Mouse (Mus musculus): Measurements from ENCODE around the gene 1110017D15Rik. TPM values are rescaled to one million over a fixed set of nuclear protein-coding genes. Genes with fewer than 3 reads are reported as not detected.

The 1110017D15Rik gene
- total RNA-seq, 2 experiments from 2014 or later: 3.9 to 5.8 TPM

- intact Hi-C loops (cut with DNase I): loop anchor here (2.0 kb wide), 1 partner anchor 15 kb away; no protein-coding TSS in a partner anchor
- DNase-seq (ENCODE audit: low spot score in 2 of 2): peak in 1 of 2 experiments; percentile 59
These were observed 21.3 kb downstream of the 1110017D15Rik start for GRCm38 (mm10) chr4:41495850-41496249.

- intact Hi-C loops (cut with DNase I): no loop called here
- no peak for DNase-seq (ENCODE audit: low spot score in 2 of 2)
These were observed 22.1 kb downstream of the 1110017D15Rik start for GRCm38 (mm10) chr4:41495076-41495475.

GRCm38 (mm10) chr4:41494378-41494777 is 22.8 kb downstream of the 1110017D15Rik start:
- intact Hi-C loops (cut with DNase I): no loop called here
- DNase-seq (ENCODE audit: low spot score in 2 of 2): no peak

- intact Hi-C loops (cut with DNase I): no loop called here
These were observed 23.5 kb downstream of the 1110017D15Rik start for GRCm38 (mm10) chr4:41493464-41494116.

GRCm38 (mm10) chr4:41492951-41493350 is 24.2 kb downstream of the 1110017D15Rik start:
- intact Hi-C loops (cut with DNase I): no loop called here
- DNase-seq (ENCODE audit: low spot score in 2 of 2): no peak

More at GRCm38 (mm10) chr4:41493464-41494116, 23.5 kb downstream of the 1110017D15Rik start:
- no peak for DNase-seq (ENCODE audit: low spot score in 2 of 2)

GRCm38 (mm10) chr4:41481601-41482017 is 35.5 kb downstream of the 1110017D15Rik start:
- intact Hi-C loops (cut with DNase I): loop anchor here (2.0 kb wide), 1 partner anchor 15 kb away; no protein-coding TSS in a partner anchor
- DNase-seq (ENCODE audit: low spot score in 2 of 2): no peak

- intact Hi-C loops (cut with DNase I): loop anchor here (2.0 kb wide), 1 partner anchor 17 kb away; no protein-coding TSS in a partner anchor
- DNase-seq (ENCODE audit: low spot score in 2 of 2): no peak
These were observed 36.9 kb downstream of the 1110017D15Rik start for GRCm38 (mm10) chr4:41480254-41480653.

- intact Hi-C loops (cut with DNase I): no loop called here
- DNase-seq (ENCODE audit: low spot score in 2 of 2): no peak
These were observed 37.7 kb downstream of the 1110017D15Rik start for GRCm38 (mm10) chr4:41479456-41479804.

GRCm38 (mm10) chr4:41478751-41479455 is 38.2 kb downstream of the 1110017D15Rik start:
- intact Hi-C loops (cut with DNase I): no loop called here
- no peak for DNase-seq (ENCODE audit: low spot score in 2 of 2)

GRCm38 (mm10) chr4:41477648-41478160 is 39.4 kb downstream of the 1110017D15Rik start:
- intact Hi-C loops (cut with DNase I): no loop called here
- no peak for DNase-seq (ENCODE audit: low spot score in 2 of 2)

GRCm38 (mm10) chr4:41471384-41471689 is 45.8 kb downstream of the 1110017D15Rik start:
- intact Hi-C loops (cut with DNase I): loop anchor here (2.0 kb wide), 3 partner anchors 35 to 97 kb away; partner anchors contain the start of genes Dnaic1 and Fam219a
- no peak for DNase-seq (ENCODE audit: low spot score in 2 of 2)

GRCm38 (mm10) chr4:41470684-41471383 is 46.3 kb downstream of the 1110017D15Rik start:
- intact Hi-C loops (cut with DNase I): loop anchor here (2.0 kb wide), 3 partner anchors 36 to 98 kb away; partner anchors contain the start of genes Dnaic1 and Fam219a
- DNase-seq (ENCODE audit: low spot score in 2 of 2): peak; percentile 65 to 89

GRCm38 (mm10) chr4:41470051-41470683 is 47.0 kb downstream of the 1110017D15Rik start:
- no peak for DNase-seq (ENCODE audit: low spot score in 2 of 2)
- intact Hi-C loops (cut with DNase I): loop anchor here (2.0 kb wide), 3 partner anchors 37 to 99 kb away; partner anchors contain the start of genes Dnaic1 and Fam219a

- intact Hi-C loops (cut with DNase I): loop anchor here (1.0 to 2.0 kb wide), 3 partner anchors 145 to 239 kb away; no protein-coding TSS in a partner anchor
- no peak for DNase-seq (ENCODE audit: low spot score in 2 of 2)
These were observed 47.9 kb downstream of the 1110017D15Rik start for GRCm38 (mm10) chr4:41469199-41469598.

- intact Hi-C loops (cut with DNase I): loop anchor here (1.0 to 2.0 kb wide), 3 partner anchors 146 to 240 kb away; no protein-coding TSS in a partner anchor
These were observed 48.6 kb downstream of the 1110017D15Rik start for GRCm38 (mm10) chr4:41468396-41469080.

GRCm38 (mm10) chr4:41465287-41465665 is 51.9 kb downstream of the 1110017D15Rik start:
- no peak for DNase-seq (ENCODE audit: low spot score in 2 of 2)
- intact Hi-C loops (cut with DNase I): no loop called here

More at GRCm38 (mm10) chr4:41468396-41469080, 48.6 kb downstream of the 1110017D15Rik start:
- peak; percentile 64 to 73 for DNase-seq (ENCODE audit: low spot score in 2 of 2)

- intact Hi-C loops (cut with DNase I): no loop called here
- peak; percentile 97 to 100 for DNase-seq (ENCODE audit: low spot score in 2 of 2)
These were observed 52.5 kb downstream of the 1110017D15Rik start, which contains the start of the genes Kif24 and Nudt2 for GRCm38 (mm10) chr4:41464345-41465286. Kif24 (minus strand) TSS chr4:41464887. Nudt2 (plus strand) TSS chr4:41465151.

Data from left cerebral cortex, postnatal 25 days (tissue).